Mouse (Mus musculus) urinary bladder, postnatal 4 days (tissue): ENCODE measurements around the gene Lama2.

Source experiments
- DNase-seq, 2 experiments: peaks; one replicate each; pipeline ENCODE4 v3.0.0; 2021 to 2022; ENCODE audit warnings: low spot score in 2 of 2

Lama2 gene

DNA sequence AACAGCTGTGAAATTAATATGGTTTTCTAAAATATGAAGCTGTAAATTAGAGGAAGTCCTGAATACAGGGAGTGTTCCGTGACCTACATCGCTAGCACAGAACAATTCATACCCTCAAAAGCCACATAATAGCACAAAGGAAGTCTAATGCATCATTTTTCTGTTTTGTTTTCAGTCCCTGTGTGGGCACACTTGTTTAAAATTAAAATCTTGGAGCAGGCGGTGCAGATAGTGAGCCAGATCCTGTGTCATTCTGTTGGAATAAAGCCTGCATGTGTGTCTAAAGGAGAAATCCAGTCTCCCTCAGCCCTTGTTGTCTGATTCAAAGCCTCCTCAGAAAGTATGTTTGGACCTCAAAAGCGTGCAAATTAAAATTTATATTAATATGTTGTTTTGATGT lies 234.9 kb downstream of the Lama2 start:
- DNase-seq: no peak

- DNase-seq: no peak
Measured at GRCm38 (mm10) chr10:27382887-27383609, 236.5 kb downstream of the Lama2 start.

DNA sequence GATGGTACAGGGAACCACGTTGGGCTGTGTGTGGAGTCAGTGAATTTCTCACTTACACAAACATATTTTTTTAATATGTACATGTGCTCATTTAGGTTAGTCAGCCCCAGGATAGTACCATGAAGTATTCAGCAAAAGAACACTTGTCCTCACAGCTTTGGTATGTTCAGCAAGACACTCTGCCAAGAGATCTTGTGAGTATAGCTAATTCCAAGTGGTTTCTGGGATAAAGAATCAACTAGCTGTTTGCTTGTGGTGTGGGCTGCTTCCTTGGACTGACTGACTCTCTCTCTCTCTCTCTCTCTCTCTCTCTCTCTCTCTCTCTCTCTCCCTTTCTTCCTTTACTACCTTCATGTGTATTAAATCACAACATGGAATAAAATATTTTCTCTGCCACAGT lies 241.3 kb downstream of the Lama2 start:
- no peak for DNase-seq

- no peak for DNase-seq
Measured at GRCm38 (mm10) chr10:27344278-27344677, 275.3 kb downstream of the Lama2 start.

DNA sequence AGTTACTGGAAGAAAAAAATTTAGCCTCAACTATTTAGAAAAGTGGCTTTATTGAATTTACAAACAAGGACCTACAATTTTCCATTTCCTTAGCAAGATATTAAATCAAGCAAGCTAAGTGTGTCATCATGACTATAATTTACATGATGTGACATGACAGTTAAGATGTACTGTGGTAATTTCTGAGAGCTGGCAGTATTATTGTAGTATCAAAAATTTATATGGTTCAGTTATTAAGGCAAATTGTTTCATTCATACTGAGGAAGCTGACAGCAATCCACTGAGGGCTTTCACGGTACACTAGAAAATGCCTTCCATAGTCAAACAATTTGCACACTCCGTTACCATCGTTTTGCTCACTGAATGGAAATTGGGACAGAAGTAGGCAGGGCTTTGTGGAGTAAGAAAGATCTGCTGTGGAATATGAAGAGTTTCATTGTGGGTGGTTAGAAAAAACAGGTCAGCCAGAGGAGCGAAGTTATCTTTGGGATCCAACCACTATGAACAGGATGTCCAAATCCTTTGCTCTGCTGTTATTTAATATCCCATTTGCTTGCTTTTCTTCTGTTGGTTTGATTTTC lies 297.1 kb downstream of the Lama2 start:
- no peak for DNase-seq

- no peak for DNase-seq
Measured at GRCm38 (mm10) chr10:27307444-27307843, 312.1 kb downstream of the Lama2 start.

DNA sequence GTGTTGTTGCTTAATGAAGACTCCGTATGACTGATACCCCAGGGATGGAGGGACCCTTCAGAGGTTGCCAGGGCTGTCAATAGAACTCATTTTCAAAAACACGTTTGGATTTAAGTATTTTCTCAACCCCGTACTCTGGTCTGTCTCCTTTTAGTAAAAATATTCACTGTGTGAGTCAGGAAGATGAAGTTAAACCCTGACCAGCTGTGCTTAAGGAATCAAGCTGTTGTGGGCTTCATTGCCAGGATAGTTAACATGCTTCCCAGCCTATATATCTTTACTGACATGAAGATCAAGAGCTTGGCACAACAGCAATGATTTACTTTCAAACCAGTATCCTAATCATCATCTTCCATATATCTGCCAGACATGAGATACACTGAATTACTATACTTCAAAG lies 314.3 kb downstream of the Lama2 start:
- no peak for DNase-seq

DNA sequence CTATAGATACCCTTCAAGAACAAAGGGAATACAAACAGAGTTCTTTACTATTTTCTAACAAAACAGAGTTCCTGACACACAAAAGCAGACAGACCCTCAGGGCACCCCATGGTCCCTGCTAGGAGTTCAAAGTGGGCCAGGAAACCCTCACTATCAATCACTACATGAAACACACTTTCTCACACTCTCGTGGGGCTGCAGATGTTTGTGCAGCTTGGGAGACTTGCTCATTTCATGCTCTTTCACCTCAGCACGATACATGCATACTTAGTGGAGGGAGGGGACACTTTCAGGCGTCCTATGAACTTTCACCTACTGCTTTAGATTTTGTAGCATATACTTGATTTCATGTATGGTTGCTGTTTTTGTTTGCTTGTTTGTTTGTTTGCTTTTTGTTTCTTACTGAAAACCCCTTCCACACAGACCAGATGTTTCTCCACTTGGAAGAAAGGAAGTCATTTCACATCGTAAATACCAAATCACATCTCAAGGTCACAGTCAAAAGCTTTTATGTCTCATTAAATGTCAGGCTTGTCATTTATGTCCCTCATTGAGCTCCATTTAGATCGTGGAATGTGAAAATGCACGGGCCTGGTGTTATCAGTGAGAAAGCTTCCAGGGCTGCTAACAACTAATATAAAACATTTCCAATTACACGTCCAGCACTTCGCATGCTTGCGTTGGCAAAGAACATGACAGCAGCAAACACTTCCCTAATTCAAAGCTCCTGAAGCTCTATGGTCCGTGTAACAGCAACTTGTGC lies 334.3 kb downstream of the Lama2 start:
- no peak for DNase-seq

DNA sequence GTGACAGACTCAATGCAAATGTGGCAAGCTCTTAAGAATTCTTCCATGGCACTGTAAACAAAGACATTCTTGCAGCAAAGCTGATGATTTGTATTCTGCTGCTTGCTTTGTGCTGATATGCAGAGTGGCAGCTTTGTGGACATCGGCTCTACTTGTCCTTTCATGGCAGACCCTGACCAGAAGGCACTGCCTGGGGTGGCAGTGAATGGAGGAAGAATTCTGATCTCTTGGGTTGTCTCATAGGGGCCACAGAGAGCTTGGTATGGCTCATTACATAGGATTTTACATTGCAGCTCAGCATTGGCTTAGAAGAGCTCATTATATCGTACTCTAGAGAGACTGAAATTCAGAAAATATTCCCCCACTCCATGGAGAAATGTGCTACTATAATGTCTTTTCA lies 352.1 kb downstream of the Lama2 start:
- DNase-seq: no peak

- DNase-seq: no peak
Measured at GRCm38 (mm10) chr10:27265812-27266211, 353.7 kb downstream of the Lama2 start.

GRCm38 (mm10) chr10:27264713-27265112 lies 354.8 kb downstream of the Lama2 start:
- DNase-seq: no peak

- DNase-seq: no peak
Measured at GRCm38 (mm10) chr10:27249741-27250140, 369.8 kb downstream of the Lama2 start.

GRCm38 (mm10) chr10:27234755-27235154 lies 384.8 kb downstream of the Lama2 start:
- no peak for DNase-seq

DNA sequence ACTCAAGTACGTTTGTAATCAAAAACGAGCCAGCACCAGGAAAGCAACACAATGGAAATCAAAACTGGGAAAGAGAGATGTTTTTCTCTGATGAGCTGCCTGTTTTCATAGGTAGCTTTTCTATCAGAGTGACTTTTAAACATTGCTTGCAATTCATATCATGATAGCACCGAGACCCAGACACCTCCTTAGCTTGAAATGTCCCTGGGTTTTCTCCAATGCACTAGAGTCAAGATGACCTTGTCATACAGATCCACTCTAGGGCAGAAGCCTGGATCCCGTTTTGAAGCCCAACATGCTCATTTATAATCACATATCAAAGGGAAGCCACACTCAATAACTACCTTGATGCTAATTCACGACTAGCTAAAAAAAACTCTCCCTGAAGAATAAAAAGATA lies 386.0 kb downstream of the Lama2 start:
- DNase-seq: no peak

- no peak for DNase-seq
Measured at GRCm38 (mm10) chr10:27223815-27224375, 395.7 kb downstream of the Lama2 start.

GRCm38 (mm10) chr10:27222639-27223315 lies 396.8 kb downstream of the Lama2 start:
- DNase-seq: no peak

DNA sequence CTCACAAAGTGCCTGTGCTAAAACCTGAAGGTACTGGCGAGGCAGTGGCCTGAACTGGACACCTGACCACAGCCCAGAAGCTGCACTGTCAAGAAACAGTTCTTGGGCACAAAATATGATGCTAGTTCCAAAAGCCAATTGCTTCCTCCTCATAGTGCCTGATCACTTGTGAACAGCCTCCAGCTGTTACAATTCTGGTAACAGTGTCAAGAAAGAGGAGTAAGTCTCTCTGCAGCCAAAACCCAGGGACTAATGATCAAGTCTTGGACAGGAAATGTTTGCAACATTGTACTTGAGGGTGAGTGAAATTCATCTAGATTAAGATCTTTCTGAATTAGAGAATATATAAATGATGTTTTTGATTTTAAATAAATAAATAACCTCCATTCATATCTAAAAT lies 399.9 kb downstream of the Lama2 start:
- no peak for DNase-seq

DNA sequence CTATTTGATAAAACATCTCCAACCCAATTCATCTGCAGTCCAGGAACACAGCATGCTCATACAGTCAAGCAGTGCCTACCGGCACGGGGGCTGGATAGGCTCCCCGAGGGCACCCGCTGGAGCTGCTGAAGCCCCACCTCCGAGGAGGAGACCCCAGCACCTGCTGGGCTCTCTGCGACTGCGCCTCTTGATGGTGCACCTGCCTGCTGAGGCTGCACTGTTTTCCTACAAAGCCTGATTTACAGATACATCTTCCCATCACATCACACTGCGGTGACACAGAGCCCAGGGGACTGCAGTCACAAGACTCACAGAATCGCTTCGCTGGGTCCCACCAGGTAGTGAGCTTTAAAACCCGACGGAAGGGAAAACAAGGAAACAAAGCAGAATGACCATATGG lies 412.2 kb downstream of the Lama2 start:
- no peak for DNase-seq

GRCm38 (mm10) chr10:27198443-27198842 lies 421.1 kb downstream of the Lama2 start:
- DNase-seq: no peak

- no peak for DNase-seq
Measured at GRCm38 (mm10) chr10:27193986-27194908, 425.3 kb downstream of the Lama2 start.
